Mouse (Mus musculus) stomach, embryonic 14.5 days (tissue): ENCODE data around the gene Arg1. TPM values are rescaled to one million over a fixed set of nuclear protein-coding genes. Genes with fewer than 3 reads are reported as not detected.

ENCODE experiments used
- ATAC-seq: fragments of 200-750 bp; cut with Nextera tagmentation; 2 replicates; pipeline ENCODE4 v1.8.0; 2017; ENCODE audit warnings: low read depth, moderate TSS enrichment; ENCODE audit not compliant: insufficient number of reproducible peaks, insufficient read depth, low FRiP score
- H3K27ac ChIP-seq: fragments of 300-500 bp; sonication (generic); 2 replicates; pipeline ENCODE4 v1.5.1; 2014; ENCODE audit warnings: mild to moderate bottlenecking, low read length, moderate library complexity, mixed read lengths
- H3K27me3 ChIP-seq: fragments of 300-500 bp; sonication (generic); 2 replicates; pipeline ENCODE4 v1.6.1; 2014; ENCODE audit warnings: low read length, control low read depth, mixed read lengths; ENCODE audit not compliant: control insufficient read depth, insufficient read depth
- H3K36me3 ChIP-seq: fragments of 300-500 bp; sonication (generic); 2 replicates; pipeline ENCODE4 v1.6.1; 2014; ENCODE audit warnings: mild to moderate bottlenecking, control low read depth, low read length, moderate library complexity, mixed read lengths; ENCODE audit not compliant: control insufficient read depth, insufficient read depth
- H3K4me1 ChIP-seq: fragments of 300-500 bp; sonication (generic); 2 replicates; pipeline ENCODE4 v1.6.1; 2014; ENCODE audit warnings: low read length, control low read depth, mixed read lengths; ENCODE audit not compliant: control insufficient read depth, insufficient read depth
- H3K4me2 ChIP-seq: fragments of 300-500 bp; sonication (generic); replicated peaks from 2 replicates; pipeline ENCODE4 v1.6.1; 2014; ENCODE audit warnings: low read depth, low read length, control low read depth
- H3K4me3 ChIP-seq: fragments of 300-500 bp; sonication (generic); 2 replicates; pipeline ENCODE4 v1.5.1; 2014; ENCODE audit warnings: low read depth, low read length, control low read depth
- H3K9ac ChIP-seq: fragments of 300-500 bp; sonication (generic); replicated peaks from 2 replicates; pipeline ENCODE4 v1.6.1; 2014; ENCODE audit warnings: low read depth, mild to moderate bottlenecking, control low read depth, low read length, moderate library complexity, mixed read lengths
- H3K9me3 ChIP-seq: fragments of 300-500 bp; sonication (generic); 2 replicates; pipeline ENCODE4 v1.6.1; 2016; ENCODE audit warnings: low read depth, low read length, control low read depth; ENCODE audit not compliant: control insufficient read depth
- WGBS: fragments of 180-500 bp; shearing (Covaris S2); extraction: QIAGEN DNeasy Blood & Tissue Kit; methylation state at CpG from one replicate; pipeline ENCODE4 v1.1.7; 2014; 5-methylcytosine and 5-hydroxymethylcytosine counted together
- polyA plus RNA-seq: library from polyadenylated mRNA; unstranded; fragments of >200 nt; fragmentation: Nextera tagmentation; extraction: Ambion mirVana; gene quantifications from 2 replicates; pipeline ENCODE4 v1.2.1, GENCODE M21; 2014

Arg1 gene
- polyA plus RNA-seq, 1 experiment from 2014 or later, result 14.4 TPM

GRCm38 (mm10) chr10:24930143-24930542, 2.9 kb upstream of the Arg1 start:
- Histone ChIP-seq H3K36me3 (no peaks in the 10 kb centered on the region), H3K27ac (no peak overlapping the region), H3K27me3 (no peaks in the 10 kb centered on the region), H3K9me3 (no peaks in the 10 kb centered on the region), H3K9ac (no peak overlapping the region), H3K4me3 (no peak overlapping the region), H3K4me1 (peaks cover 14% of the 10 kb centered on the region), H3K4me2 (no peak overlapping the region)
- 78% methylated on average over 6 of the region's 6 CpGs for WGBS
- no peak for ATAC-seq

- H3K4me2 ChIP-seq, result peak overlapping the region; percentile 32; the same call in 1 of the 2 replicates
- no peak overlapping the region for H3K27ac ChIP-seq
- H3K27me3 ChIP-seq, result no peaks in the 10 kb centered on the region
- no peak overlapping the region for H3K9ac ChIP-seq
- H3K4me3 ChIP-seq, result no peak overlapping the region
- no peaks in the 10 kb centered on the region for H3K36me3 ChIP-seq
- WGBS, result 7% methylated on average over 12 of the region's 12 CpGs
- no peak for ATAC-seq
- peaks cover 14% of the 10 kb centered on the region for H3K4me1 ChIP-seq
- no peaks in the 10 kb centered on the region for H3K9me3 ChIP-seq
Observed at GRCm38 (mm10) chr10:24928072-24928471, 788 bp upstream of the Arg1 start.

GRCm38 (mm10) chr10:24926380-24926779, 904 bp downstream of the Arg1 start:
- peaks cover 14% of the 10 kb centered on the region for H3K4me1 ChIP-seq
- H3K36me3 ChIP-seq, result no peaks in the 10 kb centered on the region
- no peak overlapping the region for H3K4me3 ChIP-seq
- no peaks in the 10 kb centered on the region for H3K27me3 ChIP-seq
- no peak overlapping the region for H3K27ac ChIP-seq
- H3K9me3 ChIP-seq, result no peaks in the 10 kb centered on the region
- H3K4me2 ChIP-seq, result no peak overlapping the region
- ATAC-seq, result no peak
- no peak overlapping the region for H3K9ac ChIP-seq
- 15% methylated on average over 10 of the region's 10 CpGs for WGBS

- no peak for ATAC-seq
Observed at GRCm38 (mm10) chr10:24924296-24924695, 3.0 kb downstream of the Arg1 start.

GRCm38 (mm10) chr10:24922977-24923376, 4.3 kb downstream of the Arg1 start:
- H3K9me3 ChIP-seq, result no peaks in the 10 kb centered on the region

More at GRCm38 (mm10) chr10:24924296-24924695, 3.0 kb downstream of the Arg1 start:
- WGBS, result 71% methylated on average over 3 of the region's 3 CpGs
- Histone ChIP-seq H3K4me1 (peaks cover 14% of the 10 kb centered on the region), H3K27ac (no peak overlapping the region), H3K4me2 (no peak overlapping the region), H3K9me3 (no peaks in the 10 kb centered on the region), H3K27me3 (no peaks in the 10 kb centered on the region), H3K4me3 (no peak overlapping the region), H3K36me3 (no peaks in the 10 kb centered on the region), H3K9ac (no peak overlapping the region)

GRCm38 (mm10) chr10:24915486-24915885, 11.8 kb downstream of the Arg1 start:
- Histone ChIP-seq H3K9ac (no peak overlapping the region), H3K9me3 (no peaks in the 10 kb centered on the region), H3K27ac (no peak overlapping the region), H3K4me2 (no peak overlapping the region), H3K4me1 (no peaks in the 10 kb centered on the region), H3K4me3 (no peak overlapping the region), H3K27me3 (no peaks in the 10 kb centered on the region), H3K36me3 (peaks cover 28% of the 10 kb centered on the region)
- 87% methylated on average over 6 of the region's 6 CpGs for WGBS
- no peak for ATAC-seq

More at GRCm38 (mm10) chr10:24922977-24923376, 4.3 kb downstream of the Arg1 start:
- Histone ChIP-seq H3K4me1 (peaks cover 10% of the 10 kb centered on the region), H3K27ac (no peak overlapping the region), H3K4me3 (no peak overlapping the region), H3K4me2 (no peak overlapping the region), H3K36me3 (no peaks in the 10 kb centered on the region), H3K9ac (no peak overlapping the region), H3K27me3 (no peaks in the 10 kb centered on the region)
- WGBS, result 78% methylated on average over 4 of the region's 4 CpGs
- no peak for ATAC-seq

GRCm38 (mm10) chr10:24912576-24912975, 14.7 kb downstream of the Arg1 start:
- WGBS, result 93% methylated on average over 14 of the region's 14 CpGs
- H3K36me3 ChIP-seq, result peaks cover 56% of the 10 kb centered on the region
- no peaks in the 10 kb centered on the region for H3K9me3 ChIP-seq
- H3K4me2 ChIP-seq, result no peak overlapping the region
- H3K4me3 ChIP-seq, result no peak overlapping the region
- H3K27me3 ChIP-seq, result no peaks in the 10 kb centered on the region
- no peaks in the 10 kb centered on the region for H3K4me1 ChIP-seq
- ATAC-seq, result no peak
- H3K27ac ChIP-seq, result no peak overlapping the region
- H3K9ac ChIP-seq, result no peak overlapping the region

GRCm38 (mm10) chr10:24911199-24911598, 16.1 kb downstream of the Arg1 start:
- ATAC-seq, result no peak
- Histone ChIP-seq H3K4me3 (no peak overlapping the region), H3K36me3 (peaks cover 67% of the 10 kb centered on the region), H3K27me3 (no peaks in the 10 kb centered on the region), H3K9me3 (no peaks in the 10 kb centered on the region), H3K4me1 (no peaks in the 10 kb centered on the region), H3K27ac (no peak overlapping the region), H3K4me2 (no peak overlapping the region), H3K9ac (no peak overlapping the region)
- WGBS, result 87% methylated on average over 8 of the region's 8 CpGs

- no peaks in the 10 kb centered on the region for H3K27me3 ChIP-seq
- no peak overlapping the region for H3K9ac ChIP-seq
- no peak overlapping the region for H3K4me2 ChIP-seq
- no peaks in the 10 kb centered on the region for H3K4me1 ChIP-seq
- H3K27ac ChIP-seq, result no peak overlapping the region
- no peak overlapping the region for H3K4me3 ChIP-seq
- H3K9me3 ChIP-seq, result no peaks in the 10 kb centered on the region
- WGBS, result 95% methylated on average over 10 of the region's 10 CpGs
- H3K36me3 ChIP-seq, result peaks cover 91% of the 10 kb centered on the region
- no peak for ATAC-seq
Observed at GRCm38 (mm10) chr10:24905627-24906026, 21.7 kb downstream of the Arg1 start.
